Mouse (Mus musculus): ENCODE data around the gene Smarca2.

GRCm38 (mm10) chr19:26682130-26682529, 77.3 kb downstream of the Smarca2 start:
- TF ChIP-seq CTCF (IDR thresholded peaks at IDR 0.05; ENCODE audit: low read depth, low read length): no peak
- TF ChIP-seq POLR2A (IDR thresholded peaks at IDR 0.05; ENCODE audit: extremely low read depth, insufficient read depth, low read length): no peak
